ENCODE assay signal across 21 mouse cellular contexts in the genomic region with DNA sequence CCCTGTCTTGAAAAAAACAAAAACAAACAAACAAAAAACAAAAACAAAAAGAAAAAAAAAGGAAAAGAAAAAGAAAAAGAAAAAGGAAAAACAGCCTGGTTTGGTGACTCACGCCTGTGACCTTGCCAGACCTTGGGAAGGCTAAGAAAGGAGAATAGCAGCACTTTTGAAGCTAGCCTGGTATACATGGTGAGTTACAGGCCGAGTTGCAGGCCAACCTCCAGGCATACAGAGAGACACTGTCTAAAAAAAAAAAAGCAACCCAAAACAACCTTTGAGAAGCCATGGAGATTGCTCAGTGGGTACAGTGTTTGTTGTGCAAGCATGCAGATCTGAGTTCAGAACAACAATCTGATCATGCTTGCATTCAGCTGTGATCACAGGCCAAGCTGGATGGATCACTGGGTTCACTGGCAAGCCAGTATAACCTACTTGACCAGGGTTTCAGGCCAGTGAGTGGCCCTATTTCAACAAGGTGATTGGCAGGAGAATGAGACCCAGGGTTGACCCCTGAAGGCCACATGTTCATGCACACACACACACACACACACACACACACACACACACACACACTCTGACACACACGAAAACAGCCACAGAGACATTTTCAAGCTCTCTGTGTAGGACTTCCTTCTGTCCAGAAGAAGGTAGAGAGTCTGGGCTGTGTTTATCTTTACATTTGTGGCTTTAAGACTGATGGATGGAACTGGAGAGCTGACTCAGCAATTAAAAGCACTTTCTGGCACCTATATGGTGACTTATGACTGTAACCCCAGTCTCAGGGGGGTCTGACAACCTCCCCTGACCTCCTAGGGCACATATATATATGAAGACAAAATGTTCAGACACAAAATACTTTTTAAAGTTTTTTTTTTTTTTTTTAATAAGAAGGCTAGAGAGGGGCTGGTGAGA. TPM values are rescaled to one million over a fixed set of nuclear protein-coding genes. Genes with fewer than 3 reads are reported as not detected.
"Had no signal": no experiment of that assay in that cellular context is flagged by ENCODE, and none has a peak within 500 bp of the region (broad histone marks: within the 10 kb centered on the region; RNA-seq: fewer than 3 reads in every experiment).

No protein-coding gene starts in this region.

- DNase-seq: kidney, adult 18-20 months; layer of hippocampus, adult 9-11 months; left cerebral cortex, postnatal 4 days; liver, embryonic 13.5 days; lung, adult 18-20 months; right cerebral cortex, adult 18-20 months; right cerebral cortex, postnatal 25 days; thymus, adult 2 months; thymus, postnatal 25 days had no signal

- H3K36me3 ChIP-seq: midbrain, embryonic 12.5 days had no signal

- H3K27ac ChIP-seq: limb, embryonic 13.5 days; liver, embryonic 13.5 days; midbrain, embryonic 12.5 days; stomach, postnatal 0 days had no signal

- H3K9ac ChIP-seq: limb, embryonic 13.5 days; liver, embryonic 13.5 days; midbrain, embryonic 12.5 days had no signal

- H3K4me3 ChIP-seq: limb, embryonic 13.5 days; liver, embryonic 13.5 days; midbrain, embryonic 12.5 days had no signal

- H3K9me3 ChIP-seq: limb, embryonic 13.5 days; liver, embryonic 13.5 days; midbrain, embryonic 12.5 days had no signal

RNA-seq across cellular contexts. Expression of a gene that starts 3.3 kb away (rescaled TPM):
- total RNA-seq: megakaryocyte-erythroid progenitor cell, adult 5-6 weeks had no signal

RNA-seq across cellular contexts. Expression of a gene that starts 6.1 kb away (rescaled TPM):
- total RNA-seq: layer of hippocampus, adult 18-20 months; left cerebral cortex, postnatal 10 days; left cerebral cortex, postnatal 4 days; megakaryocyte-erythroid progenitor cell, adult 5-6 weeks; midbrain, postnatal 0 days had no signal
- polyA plus RNA-seq: kidney, embryonic 16.5 days; limb, embryonic 13.5 days; liver, embryonic 13.5 days; lung, embryonic 16.5 days; midbrain, embryonic 12.5 days; midbrain, postnatal 0 days; neural tube, embryonic 14.5 days; small intestine, adult 2 months; stomach, postnatal 0 days; thymus, adult 2 months; urinary bladder, adult 2 months had no signal

RNA-seq across cellular contexts. Expression of a gene that starts 16.8 kb away (rescaled TPM):
- polyA plus RNA-seq: midbrain, embryonic 12.5 days had no signal
